Mouse (Mus musculus) intestine, embryonic 14.5 days (tissue): ENCODE results near the gene Degs1. TPM values are rescaled to one million over a fixed set of nuclear protein-coding genes. Genes with fewer than 3 reads are reported as not detected.

Source experiments
- ATAC-seq: fragments of 200-750 bp; cut with Nextera tagmentation; replicated peaks from 2 replicates; pipeline ENCODE4 v1.8.0; 2017; ENCODE audit warnings: low read depth, moderate number of reproducible peaks, moderate TSS enrichment, moderate library complexity; ENCODE audit not compliant: low FRiP score, low TSS enrichment
- DNase-seq: peaks from one replicate; pipeline ENCODE4 v3.0.0-alpha.2; 2018; ENCODE audit warnings: low spot score
- H3K27ac ChIP-seq: fragments of 300-500 bp; sonication (generic); 2 replicates; pipeline ENCODE4 v1.5.1; 2014; ENCODE audit warnings: low read depth, mild to moderate bottlenecking, control low read depth
- H3K27me3 ChIP-seq: fragments of 300-500 bp; sonication (generic); replicated peaks from 2 replicates; pipeline ENCODE4 v1.6.1; 2014; ENCODE audit warnings: low read length, control low read depth; ENCODE audit not compliant: control insufficient read depth, insufficient read depth
- H3K36me3 ChIP-seq: fragments of 300-500 bp; sonication (generic); 2 replicates; pipeline ENCODE4 v1.6.1; 2014; ENCODE audit warnings: low read length, control low read depth; ENCODE audit not compliant: control insufficient read depth, insufficient read depth
- H3K4me1 ChIP-seq: fragments of 300-500 bp; sonication (generic); replicated peaks from 2 replicates; pipeline ENCODE4 v1.6.1; 2014; ENCODE audit warnings: low read length, control low read depth, mixed read lengths; ENCODE audit not compliant: control insufficient read depth, insufficient read depth
- H3K4me2 ChIP-seq: fragments of 300-500 bp; sonication (generic); 2 replicates; pipeline ENCODE4 v1.6.1; 2014; ENCODE audit warnings: low read length
- H3K4me3 ChIP-seq: fragments of 300-500 bp; sonication (generic); 2 replicates; pipeline ENCODE4 v1.5.1; 2014; ENCODE audit warnings: low read depth, low read length, control low read depth, mixed read lengths
- H3K9ac ChIP-seq: fragments of 300-500 bp; sonication (generic); 2 replicates; pipeline ENCODE4 v1.6.1; 2014; ENCODE audit warnings: mild to moderate bottlenecking, low read length
- H3K9me3 ChIP-seq: fragments of 300-500 bp; sonication (generic); 2 replicates; pipeline ENCODE4 v1.6.1; 2016; ENCODE audit warnings: low read length, control low read depth; ENCODE audit not compliant: control insufficient read depth
- WGBS: fragments of 180-500 bp; shearing (Covaris S2); extraction: QIAGEN DNeasy Blood & Tissue Kit; methylation state at CpG from one replicate; pipeline ENCODE4 v1.1.7; 2014; 5-methylcytosine and 5-hydroxymethylcytosine counted together
- polyA plus RNA-seq: library from polyadenylated mRNA; unstranded; fragments of >200 nt; fragmentation: Nextera tagmentation; extraction: Ambion mirVana; gene quantifications from 2 replicates; pipeline ENCODE4 v1.2.1, GENCODE M21; 2014

Gene Degs1
- polyA plus RNA-seq, 1 experiment from 2014 or later: 119 TPM

- Histone ChIP-seq H3K4me1 (no peaks in the 10 kb centered on the region), H3K9me3 (no peaks in the 10 kb centered on the region), H3K4me2 (no peak overlapping the region), H3K36me3 (no peaks in the 10 kb centered on the region), H3K9ac (no peak overlapping the region), H3K27ac (no peak overlapping the region), H3K27me3 (no peaks in the 10 kb centered on the region), H3K4me3 (no peak overlapping the region)
- ATAC-seq: no peak
- WGBS: 90% methylated on average over 12 of the region's 12 CpGs
- DNase-seq: no peak
These were observed 28.7 kb downstream of the Degs1 start for GRCm38 (mm10) chr1:182253756-182254534.

GRCm38 (mm10) chr1:182252534-182253171 is 30.0 kb downstream of the Degs1 start:
- Histone ChIP-seq H3K9me3 (no peaks in the 10 kb centered on the region), H3K9ac (no peak overlapping the region), H3K4me2 (no peak overlapping the region), H3K36me3 (no peaks in the 10 kb centered on the region), H3K27me3 (no peaks in the 10 kb centered on the region), H3K27ac (no peak overlapping the region), H3K4me3 (no peak overlapping the region), H3K4me1 (no peaks in the 10 kb centered on the region)
- WGBS: 86% methylated on average over 10 of the region's 10 CpGs
- no peak for DNase-seq
- no peak for ATAC-seq

GRCm38 (mm10) chr1:182250734-182251133 is 31.9 kb downstream of the Degs1 start:
- Histone ChIP-seq H3K36me3 (no peaks in the 10 kb centered on the region), H3K9ac (no peak overlapping the region)

GRCm38 (mm10) chr1:182249298-182249697 is 33.3 kb downstream of the Degs1 start:
- Histone ChIP-seq H3K27ac (no peak overlapping the region), H3K4me2 (no peak overlapping the region), H3K9me3 (no peaks in the 10 kb centered on the region), H3K27me3 (no peaks in the 10 kb centered on the region), H3K36me3 (no peaks in the 10 kb centered on the region), H3K4me3 (no peak overlapping the region), H3K9ac (no peak overlapping the region), H3K4me1 (no peaks in the 10 kb centered on the region)
- no peak for ATAC-seq
- WGBS: 79% methylated on average over 8 of the region's 8 CpGs
- no peak for DNase-seq

More at GRCm38 (mm10) chr1:182250734-182251133, 31.9 kb downstream of the Degs1 start:
- H3K27ac ChIP-seq: no peak overlapping the region
- H3K27me3 ChIP-seq: no peaks in the 10 kb centered on the region
- no peak for DNase-seq
- H3K4me2 ChIP-seq: no peak overlapping the region
- 56% methylated on average over 4 of the region's 4 CpGs for WGBS
- ATAC-seq: no peak
- no peaks in the 10 kb centered on the region for H3K9me3 ChIP-seq
- H3K4me1 ChIP-seq: no peaks in the 10 kb centered on the region
- H3K4me3 ChIP-seq: no peak overlapping the region

- H3K4me3 ChIP-seq: no peak overlapping the region
- H3K36me3 ChIP-seq: no peaks in the 10 kb centered on the region
- WGBS: 94% methylated on average over 5 of the region's 5 CpGs
- DNase-seq (no peak), ATAC-seq (no peak)
- no peaks in the 10 kb centered on the region for H3K4me1 ChIP-seq
- no peak overlapping the region for H3K4me2 ChIP-seq
- no peak overlapping the region for H3K27ac ChIP-seq
- H3K9ac ChIP-seq: no peak overlapping the region
- no peaks in the 10 kb centered on the region for H3K27me3 ChIP-seq
- no peaks in the 10 kb centered on the region for H3K9me3 ChIP-seq
These were observed 37.6 kb downstream of the Degs1 start for GRCm38 (mm10) chr1:182245003-182245402.

- H3K27ac ChIP-seq: no peak overlapping the region
- no peak overlapping the region for H3K4me3 ChIP-seq
- H3K27me3 ChIP-seq: no peaks in the 10 kb centered on the region
- no peak for DNase-seq
- no peak overlapping the region for H3K4me2 ChIP-seq
- no peak overlapping the region for H3K9ac ChIP-seq
- H3K36me3 ChIP-seq: no peaks in the 10 kb centered on the region
- H3K4me1 ChIP-seq: no peaks in the 10 kb centered on the region
- ATAC-seq: no peak
- WGBS: 39% methylated on average over 7 of the region's 7 CpGs
- H3K9me3 ChIP-seq: no peaks in the 10 kb centered on the region
These were observed 44.4 kb downstream of the Degs1 start for GRCm38 (mm10) chr1:182238056-182238703.

GRCm38 (mm10) chr1:182237386-182237785 is 45.2 kb downstream of the Degs1 start:
- no peak for ATAC-seq
- 74% methylated on average over 1 of the region's 1 CpGs for whole genome bisulfite sequencing
- H3K36me3 ChIP-seq: no peaks in the 10 kb centered on the region
- no peak overlapping the region for H3K9ac ChIP-seq
- DNase-seq: no peak
- H3K4me1 ChIP-seq: no peaks in the 10 kb centered on the region
- no peaks in the 10 kb centered on the region for H3K27me3 ChIP-seq
- no peak overlapping the region for H3K27ac ChIP-seq
- H3K4me3 ChIP-seq: no peak overlapping the region
- H3K9me3 ChIP-seq: no peaks in the 10 kb centered on the region
- no peak overlapping the region for H3K4me2 ChIP-seq

- H3K27ac ChIP-seq: no peak overlapping the region
- WGBS: 68% methylated on average over 4 of the region's 4 CpGs
- DNase-seq (no peak), ATAC-seq (no peak)
- no peak overlapping the region for H3K4me2 ChIP-seq
- no peak overlapping the region for H3K4me3 ChIP-seq
- H3K9me3 ChIP-seq: 0 out of 2 replicates have a peak, but pooled peaks cover 3% of the 10 kb centered on the region
- no peaks in the 10 kb centered on the region for H3K4me1 ChIP-seq
- no peaks in the 10 kb centered on the region for H3K27me3 ChIP-seq
- no peaks in the 10 kb centered on the region for H3K36me3 ChIP-seq
- no peak overlapping the region for H3K9ac ChIP-seq
These were observed 47.4 kb downstream of the Degs1 start for GRCm38 (mm10) chr1:182235174-182235573.
